Mouse (Mus musculus) embryonic stem cell, embryonic (primary cell): ENCODE results near the gene Olfr1428.
"Not testable (repeated sequence)": the region's sequence is repeated elsewhere in the genome, so short reads cannot be mapped to it uniquely, and the experiment has no call there.

Experiments
- CTCF ChIA-PET, 4 experiments: fragments of 300-600 bp in 2 of 4; fragments of 350-600 bp in 2 of 4; sonication (Branson Sonifier 250); formaldehyde crosslinking; loops; one replicate each; lab custom pipeline; 2022; ENCODE audit warnings: inconsistent platforms in 2 of 4; lab: Charles Lee
- POLR2A ChIA-PET, 4 experiments: fragments of 300-600 bp in 2 of 4; fragments of 350-600 bp in 2 of 4; sonication (Branson Sonifier 250); formaldehyde crosslinking; loops; one replicate each; lab custom pipeline; 2022; ENCODE audit warnings: antibody characterized with exemption in 4 of 4, inconsistent platforms in 1 of 4; lab: Charles Lee

Gene Olfr1428

DNA sequence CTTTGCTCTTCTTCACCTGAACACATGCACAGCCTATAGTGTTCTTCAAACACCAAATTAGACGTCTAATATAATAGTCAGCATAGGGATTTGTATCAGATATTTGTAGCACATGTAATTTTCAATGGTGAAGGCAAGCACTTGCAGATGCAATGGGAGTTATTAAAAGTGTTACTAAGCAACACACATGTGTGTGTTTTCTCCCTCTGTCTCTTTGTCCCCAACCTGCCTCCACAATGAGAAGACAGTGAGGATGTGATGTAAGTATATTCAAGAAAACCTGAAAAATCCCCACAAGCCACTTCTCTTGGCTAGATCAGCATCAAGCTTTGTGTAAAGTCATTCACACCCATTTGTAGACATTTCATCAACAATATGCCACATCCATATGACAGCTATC lies at the start of gene Olfr1428:
TSS of gene Olfr1428 (minus strand) at position 101 of the 400 bp plus-strand sequence.
- ChIA-PET CTCF (no interaction called here), POLR2A (no interaction called here)

DNA sequence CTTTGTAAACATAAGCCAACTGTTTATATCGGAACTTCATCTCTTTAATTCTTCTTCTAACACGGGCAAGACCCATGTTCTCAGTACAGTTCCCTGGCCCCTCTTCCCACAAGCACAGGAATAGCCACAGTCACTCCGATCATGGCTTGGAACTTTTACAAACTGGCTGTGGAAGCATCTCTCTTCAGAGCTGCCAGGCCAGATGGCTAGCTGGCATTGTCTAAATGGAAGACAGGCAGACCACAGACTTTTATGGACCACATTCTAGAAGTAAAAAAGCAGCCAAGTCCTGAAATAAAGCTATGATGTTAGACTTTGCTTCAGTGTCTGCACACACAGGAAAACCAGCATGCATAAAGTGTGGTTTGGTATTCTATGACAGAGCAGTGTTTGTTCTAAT lies 29.8 kb upstream of the Olfr1428 start:
- POLR2A ChIA-PET: no interaction called here
- CTCF ChIA-PET: interaction anchor here in 1 of 4 experiments (0.6 kb wide), 1 partner anchor 62 kb away, joined by 3 read pairs; no protein-coding TSS in a partner anchor

DNA sequence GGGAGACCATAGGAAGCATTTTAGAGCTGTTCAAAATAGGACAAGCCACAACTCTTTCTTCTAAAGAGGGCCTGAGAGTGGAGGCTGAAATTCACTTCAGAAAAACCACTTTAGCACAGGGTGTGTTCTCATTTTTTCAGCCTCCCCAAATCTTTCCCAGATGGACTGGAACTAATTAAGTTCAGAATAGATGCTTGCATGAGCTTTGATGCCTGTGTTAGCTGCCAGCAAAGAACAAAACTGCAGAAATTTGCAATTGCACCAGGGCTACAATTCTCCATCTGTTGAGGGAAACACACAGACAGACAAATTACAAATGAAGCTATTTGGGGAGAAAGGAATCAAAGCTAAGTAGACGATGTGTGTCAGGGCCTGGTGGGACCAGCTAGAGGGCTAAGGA lies 27.7 kb upstream of the Olfr1428 start:
- ChIA-PET CTCF (interaction anchor here in 1 of 4 experiments (0.6 kb wide), 1 partner anchor 59 kb away, joined by 4 read pairs; no protein-coding TSS in a partner anchor), POLR2A (interaction anchor here in 1 of 4 experiments (1.1 kb wide), 1 partner anchor 131 kb away, joined by 3 read pairs; no protein-coding TSS in a partner anchor)

DNA sequence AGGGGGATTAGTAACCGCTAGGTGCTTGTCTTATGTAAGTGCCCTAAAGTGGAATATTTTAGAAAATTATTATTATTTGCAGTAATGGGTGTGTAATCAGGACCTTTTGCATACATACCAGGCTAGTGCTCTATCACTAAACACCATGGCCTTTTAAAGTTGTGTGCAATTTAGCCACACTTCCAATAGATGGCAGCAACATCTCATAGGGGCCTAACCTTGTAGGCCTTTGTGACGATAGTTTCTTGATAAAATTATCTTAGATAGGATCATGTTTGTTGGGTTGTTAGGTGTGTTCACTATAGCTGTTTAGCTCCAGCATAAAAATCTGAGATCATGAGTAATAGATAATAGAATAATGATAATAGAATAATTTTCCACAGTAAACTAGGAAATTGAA lies 18.6 kb upstream of the Olfr1428 start:
- ChIA-PET POLR2A (no interaction called here), CTCF (no interaction called here)

DNA sequence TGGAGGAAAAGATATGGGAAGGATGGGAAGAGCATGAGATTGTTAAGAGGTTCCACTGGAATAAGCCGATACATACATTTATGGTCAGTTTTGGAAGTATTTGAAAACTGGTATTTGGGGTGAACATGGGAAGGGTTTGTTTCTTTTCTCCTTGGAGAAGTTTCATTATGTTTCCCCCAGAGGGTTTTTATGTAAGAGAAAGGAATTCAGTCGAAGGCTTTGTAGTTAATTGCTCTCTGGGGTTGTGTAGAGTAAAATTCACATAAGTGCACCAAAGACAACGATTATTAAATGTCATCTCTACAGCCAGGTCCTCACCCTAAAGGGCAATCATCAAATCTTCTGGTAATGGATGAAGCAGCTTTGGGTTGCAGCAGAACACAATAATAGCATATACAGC lies 7.4 kb upstream of the Olfr1428 start, which contains the start of gene Olfr76:
TSS of gene Olfr76 (minus strand) at position 101 of the 400 bp plus-strand sequence.
- ChIA-PET CTCF (no interaction called here), POLR2A (no interaction called here)

DNA sequence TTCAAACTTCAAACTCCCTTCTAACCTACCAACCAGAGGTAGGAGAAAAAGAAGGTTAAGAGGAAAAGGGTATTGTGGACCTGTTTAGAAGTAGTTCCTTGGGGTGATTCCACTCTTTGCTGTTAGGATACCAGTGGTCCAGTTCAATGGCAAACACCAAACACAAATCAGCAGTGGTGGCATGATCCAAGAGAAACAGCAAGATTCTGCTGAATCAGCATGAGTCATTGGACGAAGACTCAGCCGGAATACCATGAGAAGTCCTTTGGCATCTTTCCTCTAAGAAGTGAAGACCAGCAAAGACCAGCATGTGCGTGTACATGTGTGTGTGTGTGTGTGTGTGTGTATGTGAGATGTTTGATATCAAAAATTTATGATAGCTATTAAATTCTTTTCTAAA lies 767 bp upstream of the Olfr1428 start:
- POLR2A ChIA-PET: interaction anchor here in 1 of 4 experiments (0.6 kb wide), 1 partner anchor 106 kb away, joined by 4 read pairs; no protein-coding TSS in a partner anchor
- CTCF ChIA-PET: no interaction called here

DNA sequence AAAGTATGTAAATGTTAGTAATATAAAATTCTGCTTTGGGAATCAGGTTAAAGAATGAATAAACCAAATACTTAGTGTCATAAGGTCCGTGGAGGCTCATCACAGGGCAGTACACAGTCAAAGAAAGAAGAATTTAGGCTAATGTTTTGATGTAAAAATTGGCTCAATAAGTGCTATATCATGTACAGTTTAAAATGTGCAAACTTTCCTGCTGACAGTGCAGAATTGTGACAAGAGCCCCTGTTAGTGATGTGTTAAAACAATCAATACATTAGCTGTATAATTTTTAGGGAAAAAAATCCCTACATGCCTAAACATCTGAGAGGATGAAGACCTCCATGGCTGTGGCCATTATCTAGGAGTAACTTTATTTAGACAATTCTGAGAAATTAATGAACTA lies 1.9 kb downstream of the Olfr1428 start:
- ChIA-PET CTCF (no interaction called here), POLR2A (no interaction called here)

DNA sequence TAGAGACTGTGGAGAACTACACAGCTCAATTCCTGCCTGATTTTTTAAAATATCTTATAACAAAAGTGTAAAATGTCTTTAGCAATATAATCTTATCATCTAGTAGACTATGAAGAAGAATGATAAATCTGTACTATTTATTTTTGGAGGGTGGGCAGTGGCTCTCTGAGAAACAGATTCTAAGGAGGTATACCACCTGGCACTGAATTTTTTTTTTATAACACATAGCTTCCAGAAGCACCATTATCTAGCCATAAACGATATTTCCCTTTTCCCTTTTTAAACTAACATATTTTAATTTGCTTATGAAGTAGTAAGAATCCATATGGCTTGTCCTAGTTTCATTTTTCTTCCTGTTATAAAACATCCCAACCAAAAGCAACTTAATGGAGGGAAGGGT lies 11.2 kb downstream of the Olfr1428 start:
- ChIA-PET CTCF (no interaction called here), POLR2A (no interaction called here)

DNA sequence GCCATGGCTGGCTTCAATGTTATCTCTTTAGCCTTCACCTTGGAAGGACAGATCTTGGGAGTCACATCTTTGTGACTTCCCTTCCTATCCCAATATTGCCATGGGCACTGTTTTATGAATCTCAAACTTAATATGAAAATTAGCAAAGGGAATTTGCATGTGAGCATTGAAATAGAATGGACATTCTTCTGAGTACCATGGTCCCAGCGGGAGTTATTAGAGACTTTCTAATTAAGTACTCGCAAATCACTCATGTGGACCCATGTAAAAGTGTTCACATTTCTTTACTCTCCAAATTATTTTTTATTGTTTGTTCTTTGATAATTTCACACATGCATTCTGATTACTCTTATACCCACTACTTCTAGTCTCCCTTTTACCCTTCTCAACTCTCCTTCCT lies 12.5 kb downstream of the Olfr1428 start, which contains the start of gene Olfr1427:
TSS of gene Olfr1427 (minus strand) at position 101 of the 400 bp plus-strand sequence.
- POLR2A ChIA-PET: no interaction called here
- CTCF ChIA-PET: no interaction called here

DNA sequence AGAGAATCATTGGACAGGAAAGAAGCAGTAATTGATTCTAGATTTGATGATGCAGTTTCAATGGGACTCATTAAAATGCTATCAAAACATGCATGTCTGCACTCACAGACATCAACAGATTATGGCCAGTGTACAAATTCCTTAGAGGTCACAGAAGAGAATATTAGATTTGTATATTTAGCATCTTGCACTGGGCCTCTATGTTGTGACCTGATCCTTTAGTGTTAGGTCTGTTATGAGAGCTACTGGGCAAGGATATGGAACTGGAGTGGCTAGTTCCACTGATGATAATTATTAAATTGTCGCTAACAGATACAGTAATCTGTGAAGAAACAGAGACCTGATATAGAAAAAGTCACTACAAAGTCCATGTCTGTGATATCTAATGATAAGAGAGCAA lies 23.8 kb downstream of the Olfr1428 start, which contains the start of gene Olfr1426:
TSS of gene Olfr1426 (minus strand) at position 101 of the 400 bp plus-strand sequence.
- ChIA-PET CTCF (no interaction called here), POLR2A (no interaction called here)

DNA sequence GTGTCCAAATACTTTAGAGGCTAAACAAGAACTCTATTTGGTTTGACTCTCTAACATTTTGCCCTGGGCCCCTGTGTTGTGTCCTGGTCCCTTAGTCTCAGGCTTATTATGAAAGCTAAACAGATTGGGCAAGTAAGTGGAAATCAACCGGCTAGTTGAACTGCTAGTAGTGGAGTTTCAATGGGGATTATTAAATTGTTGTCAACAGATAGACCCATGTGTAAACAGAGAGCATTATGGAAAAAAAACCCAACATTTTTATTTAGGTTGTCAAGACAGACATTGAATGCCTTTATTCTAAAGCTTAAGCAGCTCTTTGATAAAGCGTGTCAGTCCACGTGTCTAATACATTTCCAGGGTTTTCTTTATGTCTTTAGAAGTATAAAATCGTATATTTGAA lies 38.1 kb downstream of the Olfr1428 start, which contains the start of gene Olfr1425:
TSS of gene Olfr1425 (minus strand) at position 101 of the 400 bp plus-strand sequence.
- POLR2A ChIA-PET: interaction anchor here in 1 of 4 experiments (0.6 kb wide), 1 partner anchor 18 kb away, joined by 3 read pairs; no protein-coding TSS in a partner anchor
- CTCF ChIA-PET: not testable (repeated sequence)

DNA sequence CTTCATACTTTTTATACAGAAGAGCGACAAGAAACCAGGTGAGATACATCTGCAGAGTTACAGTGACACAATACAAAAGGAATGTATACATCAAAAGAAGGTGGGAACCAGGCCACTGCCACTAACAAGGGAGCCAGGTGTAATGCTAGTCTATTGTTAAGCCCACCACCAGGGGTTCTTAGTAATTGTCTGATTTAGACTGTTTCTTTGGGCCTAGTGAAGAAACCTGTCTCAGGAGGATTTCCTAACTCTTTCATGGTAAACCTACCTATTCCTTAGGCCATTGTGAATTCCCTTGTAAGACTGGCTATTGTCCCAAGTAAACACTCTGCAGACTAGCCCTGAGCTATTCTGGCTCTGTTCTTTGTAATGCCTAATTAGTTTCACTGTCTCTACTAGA lies 46.2 kb downstream of the Olfr1428 start:
- POLR2A ChIA-PET: interaction anchor here in 1 of 4 experiments (1.3 kb wide), 1 partner anchor 51 kb away, joined by 7 read pairs; no protein-coding TSS in a partner anchor
- CTCF ChIA-PET: not testable (repeated sequence)

DNA sequence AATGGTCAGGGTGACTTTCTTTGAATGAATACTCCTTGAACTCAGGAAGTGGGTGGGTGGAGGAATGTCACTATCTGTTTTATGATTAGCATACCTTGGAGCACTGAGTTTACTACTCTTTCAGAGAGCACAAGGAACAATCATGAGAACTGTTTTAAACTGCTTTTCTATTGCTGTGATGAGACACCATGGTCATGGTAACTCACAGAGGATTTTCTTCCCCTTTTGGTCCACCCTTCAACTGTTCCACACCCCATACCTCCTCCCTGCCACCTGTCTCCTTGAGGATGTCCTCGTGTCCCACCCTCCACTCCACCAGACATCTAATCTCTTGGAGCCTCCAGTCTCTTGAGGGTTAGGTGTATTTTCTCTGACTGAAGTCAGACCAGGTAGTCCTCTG lies 47.9 kb downstream of the Olfr1428 start:
- CTCF ChIA-PET: not testable (repeated sequence)
- POLR2A ChIA-PET: interaction anchor here in 1 of 4 experiments (0.9 kb wide), 1 partner anchor 260 kb away, joined by 3 read pairs; no protein-coding TSS in a partner anchor

DNA sequence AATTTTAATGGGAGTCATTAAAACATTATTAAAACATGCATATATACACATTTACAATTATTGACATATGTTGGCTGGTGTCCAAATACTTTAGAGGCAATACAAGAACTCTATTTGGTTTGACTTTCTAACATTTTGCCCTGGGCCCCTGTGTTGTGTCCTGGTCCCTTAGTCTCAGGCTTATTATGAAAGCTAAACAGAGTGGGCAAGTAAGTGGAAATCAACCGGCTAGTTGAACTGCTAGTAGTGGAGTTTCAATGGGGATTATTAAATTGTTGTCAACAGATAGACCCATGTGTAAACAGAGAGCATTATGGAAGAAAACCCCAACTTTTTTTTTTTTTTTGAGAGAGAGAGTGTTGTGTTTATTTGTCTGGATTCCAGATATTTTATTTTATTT lies 53.1 kb downstream of the Olfr1428 start, which contains the start of gene Olfr1424:
TSS of gene Olfr1424 (minus strand) at position 101 of the 400 bp plus-strand sequence.
- CTCF ChIA-PET, POLR2A ChIA-PET: not testable (repeated sequence)
